Mouse (Mus musculus) macrophage (primary cell): ENCODE measurements around the gene Nrsn1. TPM values are rescaled to one million over a fixed set of nuclear protein-coding genes. Genes with fewer than 3 reads are reported as not detected.
"Not testable (repeated sequence)": the region's sequence is repeated elsewhere in the genome, so short reads cannot be mapped to it uniquely, and the experiment has no call there.

Experiments used
- H3K27ac ChIP-seq: fragments of 350-480 bp; formaldehyde crosslinking; 2 replicates; pipeline ENCODE4 v1.9.0; 2021
- H3K36me3 ChIP-seq: fragments of 350-480 bp; formaldehyde crosslinking; 2 replicates; pipeline ENCODE4 v1.9.0; 2021; ENCODE audit errors: inconsistent target
- H3K4me3 ChIP-seq: fragments of 350-480 bp; formaldehyde crosslinking; 2 replicates; pipeline ENCODE4 v1.9.0; 2021; ENCODE audit errors: inconsistent target
- H3K79me2 ChIP-seq: fragments of 350-480 bp; formaldehyde crosslinking; 2 replicates; pipeline ENCODE4 v1.9.0; 2021; ENCODE audit errors: inconsistent target
- WGBS: methylation state at CpG from one replicate; pipeline ENCODE4 v1.1.7; 2026; ENCODE audit warnings: inconsistent platforms; ENCODE audit not compliant: missing documents; 5-methylcytosine and 5-hydroxymethylcytosine counted together
- polyA plus RNA-seq: library from polyadenylated mRNA; stranded (reverse); fragments of 250-400 nt; gene quantifications from 3 replicates; pipeline ENCODE4 v1.2.4, GENCODE M21; 2018; ENCODE audit warnings: inconsistent platforms
- total RNA-seq, 78 experiments: library from RNA; depleted of rRNA; stranded (reverse); fragments of 250-400 nt; gene quantifications; 1 replicate in 9 of 78; 2 replicates in 24 of 78; 3 replicates in 43 of 78; 4 replicates in 2 of 78; pipeline ENCODE4 v1.2.4; 2018; ENCODE audit warnings: inconsistent platforms in 56 of 78

Nrsn1 gene
- total RNA-seq (2018; cell fraction: chromatin; rRNA removed), result not detected
- not detected for total RNA-seq (2018; cell fraction: cytosol; rRNA removed)
- total RNA-seq (2018; cell fraction: nucleus; rRNA removed), result not detected
- polyA plus RNA-seq, result not detected in 3 replicates

DNA sequence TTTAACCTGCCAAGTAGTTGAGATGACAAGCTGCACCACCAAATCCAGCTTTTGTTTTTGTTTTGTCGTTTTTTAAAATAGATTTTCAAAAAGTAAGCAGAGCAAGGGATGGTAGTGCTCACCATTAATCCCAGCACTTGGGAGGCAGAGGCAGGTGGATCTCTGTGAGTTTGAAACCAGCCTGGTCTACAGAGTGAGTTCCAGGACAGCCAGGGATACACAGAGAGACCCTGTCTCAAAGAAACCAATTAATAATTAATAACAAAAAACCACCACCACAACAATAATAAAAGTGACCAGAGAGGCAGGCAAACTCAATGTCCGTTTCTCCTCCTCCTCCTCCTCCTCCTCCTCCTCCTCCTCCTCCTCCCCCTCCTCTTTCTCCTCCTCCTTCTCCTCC, at the start of gene Nrsn1:
TSS of gene Nrsn1 (minus strand) at position 101 of the 400 bp plus-strand sequence.
- not testable (repeated sequence) for H3K4me3 ChIP-seq, H3K79me2 ChIP-seq, H3K36me3 ChIP-seq, H3K27ac ChIP-seq
- 50% methylated on average over 1 of the region's 2 CpGs for WGBS

DNA sequence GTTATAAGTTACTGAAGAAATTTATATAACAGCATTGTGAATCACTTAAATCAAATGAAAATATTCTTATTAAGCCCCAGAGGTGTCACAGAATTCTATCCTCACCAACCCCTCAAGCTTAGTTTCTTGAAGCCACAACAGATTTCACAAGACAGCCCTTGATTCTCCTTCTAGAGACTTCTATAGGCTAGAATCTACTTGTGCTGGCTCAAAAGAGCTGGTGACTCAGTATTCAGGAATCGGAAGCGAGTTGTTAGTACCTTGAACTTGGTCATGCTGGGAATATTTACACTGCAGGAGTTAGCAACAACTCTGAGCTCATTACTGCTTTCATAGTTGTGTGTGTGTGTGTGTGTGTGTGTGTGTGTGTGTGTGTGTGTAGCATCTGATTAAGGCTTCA, 41.8 kb upstream of the Nrsn1 start:
- 97% methylated on average over 2 of the region's 2 CpGs for WGBS
- H3K36me3 ChIP-seq, result no peaks in the 10 kb centered on the region
- no peak overlapping the region for H3K4me3 ChIP-seq
- H3K79me2 ChIP-seq, result no peaks in the 10 kb centered on the region
- H3K27ac ChIP-seq, result no peak overlapping the region

DNA sequence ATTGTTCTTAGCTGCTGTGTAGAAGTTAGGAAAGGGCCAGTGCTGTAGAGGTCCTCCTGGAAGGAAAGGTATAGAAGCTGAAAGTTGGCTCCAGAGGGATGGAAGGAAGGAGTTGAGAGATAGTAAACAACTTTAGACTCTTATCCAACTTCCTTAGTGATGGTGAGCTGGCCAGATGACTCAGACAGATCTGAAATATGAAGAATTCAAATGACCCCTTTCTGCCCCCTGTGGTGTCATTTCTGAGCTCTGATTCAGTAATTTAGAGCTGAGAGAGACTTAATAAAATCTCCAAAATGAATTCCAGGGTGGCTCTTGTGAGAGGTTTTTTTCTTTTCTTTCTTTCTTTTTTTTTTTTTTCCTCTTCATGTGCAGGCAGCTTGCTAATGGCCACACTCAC, 39.8 kb upstream of the Nrsn1 start:
- Histone ChIP-seq H3K27ac (no peak overlapping the region), H3K36me3 (no peaks in the 10 kb centered on the region), H3K4me3 (no peak overlapping the region), H3K79me2 (no peaks in the 10 kb centered on the region)

DNA sequence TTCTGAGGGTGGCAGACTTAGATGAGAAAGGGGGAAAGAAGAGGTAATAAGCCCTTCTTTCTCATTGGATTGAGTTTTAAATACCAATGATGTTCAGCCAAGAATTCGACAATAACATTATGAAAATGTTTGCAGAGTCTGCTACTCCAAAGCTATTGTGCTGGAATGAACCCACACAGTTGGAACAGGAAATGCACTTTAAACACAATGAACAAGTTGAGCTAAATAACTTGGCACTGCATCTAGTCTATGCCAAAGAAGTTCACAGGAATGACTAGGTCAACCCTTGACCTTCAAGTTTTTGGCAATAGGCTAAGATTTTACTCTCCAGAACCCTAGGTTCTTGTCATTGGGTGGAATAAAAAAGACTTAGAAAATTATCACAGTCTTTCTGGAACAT, 18.4 kb upstream of the Nrsn1 start:
- H3K36me3 ChIP-seq, result no peaks in the 10 kb centered on the region
- H3K79me2 ChIP-seq, result no peaks in the 10 kb centered on the region
- 91% methylated on average over 1 of the region's 1 CpGs for WGBS
- no peak overlapping the region for H3K27ac ChIP-seq
- H3K4me3 ChIP-seq, result no peak overlapping the region

DNA sequence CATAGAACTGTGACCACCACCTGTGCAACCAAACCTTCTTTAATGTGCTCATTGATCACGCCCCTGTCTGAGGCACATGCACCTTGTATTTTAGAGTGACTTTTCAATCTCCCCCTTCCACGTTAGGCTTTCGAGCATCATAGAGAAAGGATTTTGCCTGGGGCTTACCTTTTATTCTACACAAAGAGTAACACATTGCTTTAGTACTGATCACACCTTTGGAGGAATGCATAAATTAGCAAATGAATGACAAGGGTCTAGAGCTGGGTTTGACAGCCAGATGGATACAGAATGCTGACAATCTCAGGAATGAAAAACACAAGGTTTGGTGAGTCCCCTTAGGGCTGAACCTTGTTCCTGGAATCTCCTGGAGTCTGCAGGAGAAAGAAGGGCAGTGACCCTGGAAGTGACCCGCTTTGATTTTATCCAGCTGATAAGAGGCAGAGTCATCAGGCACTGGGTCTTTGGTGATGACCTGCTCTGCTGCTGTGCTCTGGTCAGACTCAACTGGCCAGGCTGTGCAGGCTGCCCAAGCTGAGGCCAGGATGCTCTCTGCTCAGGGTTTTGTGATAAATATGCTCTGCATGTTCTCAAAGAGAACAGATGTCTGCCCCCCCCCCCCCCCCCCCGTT, 4.7 kb upstream of the Nrsn1 start:
- 55% methylated on average over 4 of the region's 5 CpGs for WGBS
- Histone ChIP-seq H3K79me2 (no peaks in the 10 kb centered on the region), H3K27ac (no peak overlapping the region), H3K36me3 (no peaks in the 10 kb centered on the region), H3K4me3 (no peak overlapping the region)

DNA sequence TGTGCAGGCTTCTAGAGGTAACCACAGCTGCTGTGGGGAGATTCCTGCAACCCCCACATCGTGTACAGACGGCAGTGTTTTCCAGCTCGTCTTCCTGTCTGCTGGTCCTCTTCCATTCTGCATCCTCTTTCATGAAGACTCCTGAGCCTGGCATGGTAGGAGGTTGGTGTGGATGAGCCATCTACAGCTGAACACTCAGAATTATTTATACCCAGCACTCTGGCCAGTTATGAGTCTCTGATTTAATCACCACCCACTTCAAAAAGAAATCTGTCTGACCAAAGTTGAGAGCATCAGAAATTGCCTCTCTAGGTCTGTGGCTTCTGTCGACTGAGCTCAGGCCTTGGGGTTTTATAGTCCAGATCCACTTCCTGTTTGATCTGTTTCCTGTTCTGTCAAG, 1.9 kb upstream of the Nrsn1 start:
- no peak overlapping the region for H3K4me3 ChIP-seq
- H3K36me3 ChIP-seq, result no peaks in the 10 kb centered on the region
- H3K79me2 ChIP-seq, result no peaks in the 10 kb centered on the region
- WGBS, result 46% methylated on average over 4 of the region's 4 CpGs
- no peak overlapping the region for H3K27ac ChIP-seq

DNA sequence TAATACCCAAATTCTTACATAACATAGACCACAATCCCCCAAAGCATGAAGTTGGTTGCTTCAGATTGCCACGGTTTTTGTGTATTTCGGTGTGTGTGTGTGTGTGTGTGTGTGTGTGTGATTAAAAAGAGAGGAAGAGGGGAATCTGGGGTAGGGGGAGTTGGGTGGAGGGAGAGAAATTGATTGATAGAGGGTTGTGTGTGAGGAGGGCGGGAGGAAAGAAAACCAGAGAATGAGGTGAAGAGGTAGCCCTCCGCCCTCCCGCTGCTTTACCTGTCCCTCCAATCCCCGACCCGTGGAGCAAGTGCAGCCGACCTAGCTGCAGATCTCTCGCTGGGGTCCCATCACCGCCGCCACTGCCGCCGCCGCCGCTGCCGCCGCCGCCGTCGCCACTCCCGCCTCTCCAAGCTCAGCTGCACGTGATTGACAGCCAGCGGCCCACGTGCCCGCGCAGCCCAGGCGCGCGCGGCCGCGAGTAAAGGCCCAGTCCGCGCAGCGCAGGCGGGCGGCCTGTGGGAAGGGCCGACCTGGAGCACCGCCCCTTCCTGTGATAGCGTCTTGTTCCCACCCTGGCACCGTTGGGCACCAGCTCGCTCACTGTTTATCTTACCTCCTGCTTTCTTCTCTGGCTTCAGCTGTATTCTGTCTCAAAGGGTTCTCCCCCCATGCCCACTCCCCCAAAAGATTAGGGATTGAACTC, 583 bp downstream of the Nrsn1 start:
- WGBS, result 5% methylated on average over 42 of the region's 42 CpGs
- no peak overlapping the region for H3K4me3 ChIP-seq

DNA sequence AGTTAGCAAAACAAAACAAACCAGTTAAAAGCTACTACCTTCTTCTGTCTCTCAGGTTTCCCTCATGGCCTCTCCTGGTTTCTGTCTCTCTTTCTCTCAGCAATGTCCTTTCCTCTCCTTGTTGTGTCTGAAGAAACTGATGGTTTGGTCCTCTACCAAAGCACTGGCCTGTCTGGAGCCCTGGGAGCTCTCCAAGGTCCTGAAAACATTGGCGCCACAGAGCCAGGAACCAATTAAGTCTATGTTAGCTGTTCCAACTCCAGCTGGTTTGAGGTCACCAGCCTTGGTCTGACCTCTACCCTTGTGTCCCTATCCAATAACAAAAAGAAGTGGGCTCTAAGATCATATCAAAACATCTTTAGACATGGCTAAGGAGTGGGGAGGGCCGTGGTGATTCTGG, 1.3 kb downstream of the Nrsn1 start:
- WGBS, result 32% methylated on average over 2 of the region's 2 CpGs
- H3K27ac ChIP-seq, result no peak overlapping the region
- no peaks in the 10 kb centered on the region for H3K36me3 ChIP-seq
- H3K79me2 ChIP-seq, result no peaks in the 10 kb centered on the region
- no peak overlapping the region for H3K4me3 ChIP-seq

More for the DNA sequence above, 583 bp downstream of the Nrsn1 start:
- H3K79me2 ChIP-seq, result no peaks in the 10 kb centered on the region
- no peak overlapping the region for H3K27ac ChIP-seq
- no peaks in the 10 kb centered on the region for H3K36me3 ChIP-seq

DNA sequence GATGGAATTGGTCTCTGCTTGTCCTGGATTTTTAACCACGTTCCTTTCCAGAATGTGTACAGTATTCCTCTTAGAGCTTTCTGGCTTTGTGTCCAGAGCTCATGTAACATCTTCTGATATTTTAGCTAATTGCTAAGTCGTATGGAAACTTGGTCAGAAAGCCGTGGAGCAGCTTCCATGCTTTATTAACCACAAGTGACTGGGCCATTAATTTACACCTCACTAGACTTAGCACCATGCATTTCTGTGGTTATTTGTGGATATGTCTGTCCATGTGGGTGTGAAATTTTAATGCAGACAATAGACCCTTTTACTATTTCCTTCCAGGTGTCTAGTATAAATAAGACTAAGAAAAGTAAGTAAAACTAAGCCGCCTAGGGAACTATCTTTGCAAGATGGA, 7.6 kb downstream of the Nrsn1 start:
- H3K27ac ChIP-seq, result no peak overlapping the region
- H3K79me2 ChIP-seq, result no peaks in the 10 kb centered on the region
- H3K4me3 ChIP-seq, result no peak overlapping the region
- 88% methylated on average over 4 of the region's 4 CpGs for WGBS
- no peaks in the 10 kb centered on the region for H3K36me3 ChIP-seq

DNA sequence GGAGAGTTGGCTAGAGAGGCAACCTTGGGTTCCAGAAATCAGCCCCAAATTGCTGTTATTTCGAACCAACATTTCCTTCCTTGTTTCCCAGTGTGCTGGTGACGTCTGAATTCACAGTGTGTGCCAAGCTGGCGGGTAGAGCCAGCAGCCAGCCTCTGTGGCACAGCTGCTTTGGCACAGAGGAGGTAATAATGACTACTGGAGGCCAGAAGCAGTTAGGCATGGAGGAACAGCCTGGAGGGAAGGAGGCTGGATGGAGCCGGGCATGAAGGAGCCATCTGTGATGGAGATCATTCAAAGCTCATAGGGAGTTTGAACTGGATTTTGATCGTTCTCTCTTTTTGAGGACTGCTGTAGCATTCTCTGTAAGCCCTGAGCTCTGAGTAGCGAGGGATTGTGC, 12.7 kb downstream of the Nrsn1 start:
- H3K27ac ChIP-seq, result no peak overlapping the region
- H3K36me3 ChIP-seq, result no peaks in the 10 kb centered on the region
- no peak overlapping the region for H3K4me3 ChIP-seq
- no peaks in the 10 kb centered on the region for H3K79me2 ChIP-seq
- 73% methylated on average over 6 of the region's 6 CpGs for WGBS

DNA sequence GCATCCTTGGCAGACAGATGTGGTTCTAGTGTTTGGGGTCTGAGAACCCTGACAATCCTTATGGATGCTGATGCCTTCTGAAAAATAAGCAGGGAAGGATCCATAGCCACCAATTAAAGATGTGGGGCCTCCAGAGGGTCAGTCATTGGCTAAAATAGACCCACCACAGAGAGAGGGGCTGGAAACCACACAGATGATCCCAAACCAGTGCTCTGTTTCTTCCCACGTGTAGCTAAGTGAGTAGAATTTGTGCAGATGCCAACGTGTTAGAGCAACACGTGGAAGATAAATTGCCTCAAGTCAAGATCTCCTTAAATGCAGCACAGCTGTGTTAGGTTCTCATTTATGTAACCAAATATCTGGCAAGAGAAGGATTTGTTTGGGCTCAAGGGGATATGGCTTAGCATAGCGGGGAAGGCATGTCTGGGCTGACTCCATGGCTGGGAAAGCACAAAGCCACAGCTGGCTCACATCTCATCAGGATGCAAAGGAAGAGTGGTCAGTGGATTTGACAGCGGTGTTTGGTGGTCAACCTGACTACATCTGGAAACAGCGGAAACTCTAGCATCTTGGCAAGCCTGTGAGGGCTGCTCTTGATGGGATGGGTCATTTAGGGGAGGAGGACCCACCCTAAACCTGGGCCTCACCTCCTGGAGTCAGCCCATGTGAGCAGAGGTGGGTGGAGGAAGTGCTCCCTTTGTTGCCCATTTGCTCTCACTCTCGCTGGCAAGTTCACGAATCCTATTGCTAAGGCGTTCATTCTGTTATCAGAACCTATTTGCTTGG, 15.6 kb downstream of the Nrsn1 start:
- H3K27ac ChIP-seq, result no peak overlapping the region
- no peaks in the 10 kb centered on the region for H3K79me2 ChIP-seq
- no peaks in the 10 kb centered on the region for H3K36me3 ChIP-seq
- WGBS, result 84% methylated on average over 9 of the region's 9 CpGs
- H3K4me3 ChIP-seq, result no peak overlapping the region

DNA sequence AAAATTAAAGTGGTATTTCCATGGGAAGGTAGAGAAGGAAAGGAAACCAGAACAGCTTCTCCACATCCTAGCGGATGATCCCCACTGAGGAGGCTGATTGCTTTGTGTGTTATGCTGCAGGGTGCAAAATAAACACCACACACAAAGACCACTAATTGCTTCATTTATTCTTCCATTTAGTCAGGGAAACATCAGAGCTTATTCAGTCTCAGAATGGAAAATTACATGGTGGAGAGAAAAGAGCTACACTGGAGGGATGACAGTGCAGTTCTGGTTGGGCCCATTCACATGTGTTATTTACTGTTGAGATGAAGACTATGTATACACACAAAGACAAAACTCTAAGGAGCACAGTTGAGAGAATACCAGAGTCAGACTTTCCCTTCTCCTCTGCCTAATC, 18.4 kb downstream of the Nrsn1 start:
- 100% methylated on average over 1 of the region's 1 CpGs for WGBS

DNA sequence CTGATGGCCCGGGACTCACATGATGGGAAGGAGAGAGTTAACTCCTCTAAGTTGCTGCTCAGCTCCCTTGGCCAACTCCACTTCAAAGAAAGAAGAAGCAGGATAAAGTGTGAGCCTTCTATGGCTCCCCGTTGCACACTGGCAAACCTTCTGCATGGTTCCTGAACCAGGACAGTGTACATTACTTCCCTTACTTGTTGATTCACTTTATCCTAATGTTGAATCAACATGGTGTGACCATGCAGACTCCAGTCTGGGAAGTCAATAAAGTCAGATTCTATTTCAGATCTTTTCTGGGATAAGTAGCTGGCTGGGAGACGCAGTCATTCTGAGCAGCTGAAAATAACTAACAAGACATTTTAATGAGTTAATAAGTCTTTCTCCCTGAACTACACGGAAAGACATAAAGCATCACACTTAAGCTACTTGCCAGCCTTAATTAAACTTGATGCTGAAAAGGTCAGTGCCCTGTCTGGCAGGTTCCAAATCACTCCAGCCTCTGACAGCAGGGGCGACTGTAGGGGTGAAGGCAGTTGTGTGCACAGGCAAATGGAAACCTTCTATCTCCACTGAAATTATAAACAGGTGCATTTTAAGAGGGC, 50.0 kb downstream of the Nrsn1 start:
- H3K4me3 ChIP-seq, result no peak overlapping the region
- no peaks in the 10 kb centered on the region for H3K79me2 ChIP-seq
- H3K27ac ChIP-seq, result no peak overlapping the region
- H3K36me3 ChIP-seq, result no peaks in the 10 kb centered on the region
- WGBS, result 89% methylated on average over 5 of the region's 5 CpGs

More for the DNA sequence above, 18.4 kb downstream of the Nrsn1 start:
- Histone ChIP-seq H3K36me3 (no peaks in the 10 kb centered on the region), H3K4me3 (no peak overlapping the region), H3K79me2 (no peaks in the 10 kb centered on the region), H3K27ac (no peak overlapping the region)

DNA sequence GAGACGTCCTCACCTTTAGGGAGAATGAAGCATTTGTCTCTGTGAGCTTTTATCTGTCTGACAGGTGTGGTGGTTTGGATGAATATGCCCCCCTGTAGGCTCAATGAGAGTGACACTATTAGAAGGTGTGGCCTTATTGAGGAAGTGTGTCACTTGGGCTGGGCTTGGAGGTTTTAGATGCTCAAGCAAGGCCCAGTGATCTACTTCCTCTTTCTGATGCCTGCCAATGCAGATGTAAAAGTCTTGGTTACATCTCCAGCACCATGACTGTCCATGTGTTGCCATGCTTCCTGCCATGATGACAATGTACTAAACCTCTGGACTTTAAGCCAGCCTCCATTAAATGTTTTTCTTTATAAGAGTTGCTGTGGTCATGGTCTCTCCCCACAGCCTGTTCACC, 51.9 kb downstream of the Nrsn1 start:
- H3K4me3 ChIP-seq, result no peak overlapping the region
- H3K36me3 ChIP-seq, result no peaks in the 10 kb centered on the region
- H3K79me2 ChIP-seq, result no peaks in the 10 kb centered on the region
- WGBS, result 100% methylated on average over 1 of the region's 1 CpGs
- H3K27ac ChIP-seq, result no peak overlapping the region

DNA sequence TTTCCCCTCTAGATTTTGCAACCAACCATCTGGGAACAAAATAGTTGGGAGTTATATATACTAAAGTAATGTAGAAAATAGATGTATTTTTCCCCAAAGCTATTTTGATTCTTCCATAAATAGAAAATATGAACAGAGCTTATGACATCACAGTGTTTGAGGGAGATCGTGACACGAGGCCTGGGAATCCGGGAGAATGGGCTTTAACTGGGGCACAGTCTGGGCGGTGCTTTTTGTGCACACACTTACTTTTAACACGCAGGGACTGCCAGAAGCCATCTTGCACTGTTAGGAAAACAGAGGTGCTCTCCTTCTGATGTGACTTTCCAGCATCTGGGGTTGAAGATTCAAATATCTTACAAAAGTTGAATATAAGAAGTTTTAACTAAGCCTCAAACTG, 63.4 kb downstream of the Nrsn1 start:
- H3K36me3 ChIP-seq, result no peaks in the 10 kb centered on the region
- no peak overlapping the region for H3K27ac ChIP-seq
- H3K79me2 ChIP-seq, result no peaks in the 10 kb centered on the region
- H3K4me3 ChIP-seq, result no peak overlapping the region
- 94% methylated on average over 5 of the region's 5 CpGs for WGBS
